Mouse (Mus musculus) ES-E14 (cell line): ENCODE data around the gene Dtnb.

Source experiments
- CHD2 ChIP-seq: IDR thresholded peaks from 2 replicates; pipeline ENCODE4 v1.6.1; 2014; ENCODE audit warnings: mild to moderate bottlenecking, low read depth, low read length, inconsistent platforms
- HCFC1 ChIP-seq: IDR thresholded peaks from 2 replicates; pipeline ENCODE4 v1.6.1; 2012; ENCODE audit warnings: low read length, inconsistent platforms, borderline replicate concordance; ENCODE audit not compliant: insufficient read depth
- MAFK ChIP-seq: IDR thresholded peaks from 2 replicates; pipeline ENCODE4 v1.6.1; 2014; ENCODE audit warnings: mild to moderate bottlenecking, low read depth, low read length, inconsistent platforms; ENCODE audit not compliant: insufficient read depth
- ZNF384 ChIP-seq: IDR thresholded peaks from 2 replicates; pipeline ENCODE4 v1.6.1; 2012; ENCODE audit warnings: low read depth, low read length, inconsistent platforms

- no peak for TF ChIP-seq MAFK
- no peak for TF ChIP-seq ZNF384
- no peak for TF ChIP-seq CHD2
- no peak for TF ChIP-seq HCFC1
Observed at GRCm38 (mm10) chr12:3568461-3568991, 3.7 kb upstream of the Dtnb start.
